Mouse (Mus musculus): ENCODE data around the gene Ctnna3.
"Not testable (repeated sequence)": the region's sequence is repeated elsewhere in the genome, so short reads cannot be mapped to it uniquely, and the experiment has no call there.

Gene Ctnna3

DNA sequence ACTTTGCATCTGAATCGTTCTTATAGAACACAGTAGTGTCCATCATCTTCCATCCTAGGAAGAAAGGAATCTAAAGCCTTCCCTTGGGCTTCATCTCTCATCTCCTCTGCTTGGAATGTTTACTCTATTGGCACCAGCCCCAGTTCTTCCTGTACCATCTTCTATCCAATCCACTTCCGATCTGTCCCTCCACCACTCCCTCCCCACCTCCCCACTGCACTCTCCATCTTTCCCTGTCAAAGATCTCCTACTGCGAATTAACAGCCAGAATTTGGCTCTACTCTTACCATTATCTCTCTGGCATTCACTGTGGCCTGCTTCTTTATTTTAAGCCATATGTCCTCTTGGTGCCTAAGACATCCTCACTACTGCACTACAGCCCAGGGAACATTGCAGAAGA is 688.9 kb downstream of the Ctnna3 start:
- in situ Hi-C loops (cut with MboI; ENCODE audit: unreplicated experiment in 2 of 2) = no loop called here

DNA sequence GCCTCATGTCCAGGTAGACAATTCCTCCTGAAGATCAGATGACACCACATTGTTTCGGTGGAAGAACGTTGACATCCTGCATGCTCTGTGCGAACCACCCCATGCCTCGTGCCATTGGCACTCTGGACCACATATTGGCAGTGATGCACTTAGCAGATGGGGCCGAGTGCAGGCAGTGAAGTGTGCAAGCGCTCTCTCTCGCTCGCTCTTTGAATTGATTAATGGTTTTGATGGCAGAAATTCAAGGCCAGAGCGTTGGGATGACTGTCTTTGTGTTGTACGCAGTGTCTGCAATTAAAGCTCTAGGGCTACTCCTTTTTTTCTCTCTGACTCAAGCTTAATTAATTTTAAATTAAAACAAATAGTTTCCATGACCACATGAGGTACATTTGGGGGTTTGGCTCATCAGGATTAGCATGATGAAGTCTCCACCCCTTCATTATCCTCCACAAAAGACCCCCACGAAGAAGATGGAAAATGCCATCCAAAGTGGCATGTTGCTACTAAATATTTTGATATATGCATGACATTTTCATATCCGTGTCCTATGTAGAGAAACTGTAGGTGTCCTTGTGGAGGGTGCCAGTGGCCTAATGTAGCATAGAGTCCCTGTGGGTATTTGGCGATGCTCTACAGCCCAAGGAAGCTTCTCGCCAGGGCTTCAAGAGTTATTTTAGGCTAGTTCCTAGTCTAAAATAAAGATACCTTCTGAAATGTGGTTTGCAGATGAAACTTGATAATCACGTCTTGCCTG is 700.7 kb downstream of the Ctnna3 start:
- in situ Hi-C loops (cut with MboI; ENCODE audit: unreplicated experiment in 2 of 2) = no loop called here

DNA sequence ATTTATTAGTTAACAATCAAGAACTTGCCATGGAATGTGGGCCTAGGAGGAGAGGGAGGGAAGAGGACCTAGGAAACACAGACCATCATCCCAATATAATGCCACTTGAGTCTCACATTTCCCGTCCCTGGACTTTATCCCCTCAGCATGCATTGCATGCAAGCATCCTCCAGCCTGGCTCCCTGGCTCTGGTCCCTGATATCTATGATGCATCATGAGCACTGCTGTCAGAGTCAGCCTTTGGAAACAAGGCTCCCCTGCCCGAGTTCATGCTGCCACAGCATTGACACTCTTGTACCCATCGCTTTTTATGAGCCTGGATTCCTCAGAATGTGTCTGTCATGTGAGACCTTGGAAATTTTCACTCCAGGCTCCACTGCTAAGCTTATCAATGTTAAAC is 703.6 kb downstream of the Ctnna3 start:
- in situ Hi-C loops (cut with MboI; ENCODE audit: unreplicated experiment in 2 of 2) = no loop called here

DNA sequence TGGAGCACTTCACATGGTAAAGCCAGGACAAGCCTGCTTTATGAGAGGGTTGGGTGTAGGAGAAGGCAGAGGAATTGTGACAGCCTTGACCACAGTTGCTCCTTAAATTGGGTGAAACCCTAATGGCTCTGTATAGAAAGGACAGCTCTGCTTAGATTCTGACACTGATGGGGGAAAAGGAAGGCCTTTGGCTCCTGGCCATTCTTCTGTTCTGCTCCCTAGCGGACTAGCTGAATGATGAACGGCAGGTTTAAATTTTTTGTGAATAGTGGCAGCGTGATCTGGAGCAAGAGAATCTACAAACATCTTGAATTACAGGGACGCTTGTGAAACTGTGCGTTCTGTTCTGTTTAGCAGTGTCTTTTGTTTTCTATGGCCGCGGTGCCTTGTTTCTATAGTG is 705.6 kb downstream of the Ctnna3 start:
- in situ Hi-C loops (cut with MboI; ENCODE audit: unreplicated experiment in 2 of 2) = no loop called here

DNA sequence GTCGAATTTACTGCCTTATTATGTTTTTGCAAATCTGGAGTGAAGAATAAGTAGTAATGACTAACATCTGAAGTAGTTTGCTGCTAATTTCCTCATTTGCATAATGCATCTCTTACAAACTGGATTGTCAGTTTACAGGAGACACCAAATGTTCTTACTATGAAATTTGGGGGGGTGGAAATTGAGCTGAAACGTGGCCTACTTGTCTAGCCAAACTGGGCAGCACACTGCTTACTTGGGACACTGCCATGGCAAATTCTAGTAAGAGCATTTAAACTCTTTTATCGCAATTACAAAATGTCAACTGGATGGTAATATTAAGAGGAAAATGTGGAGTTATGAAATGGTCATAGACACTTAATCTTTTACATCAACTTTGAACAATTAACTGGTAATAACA is 716.6 kb downstream of the Ctnna3 start:
- in situ Hi-C loops (cut with MboI; ENCODE audit: unreplicated experiment in 2 of 2) = no loop called here

DNA sequence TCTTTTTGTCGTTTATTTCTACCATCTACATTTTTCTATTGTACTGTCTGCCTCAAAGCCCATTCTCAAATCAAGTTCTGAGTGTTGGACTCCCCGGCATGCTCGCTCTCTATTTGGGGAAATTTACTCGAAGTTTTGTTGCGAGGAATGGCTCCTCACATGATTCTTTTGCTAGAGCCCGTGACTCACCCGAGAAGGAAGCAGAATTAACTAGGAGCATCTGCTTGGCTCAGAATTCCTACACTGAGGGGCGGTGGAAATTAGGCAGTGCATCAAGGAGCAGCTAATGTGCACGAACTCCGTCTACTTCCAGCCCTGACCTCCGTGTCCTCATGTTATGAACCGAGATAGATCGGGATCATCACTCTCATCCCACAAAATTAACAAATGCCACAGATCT is 751.8 kb downstream of the Ctnna3 start:
- in situ Hi-C loops (cut with MboI; ENCODE audit: unreplicated experiment in 2 of 2) = no loop called here

DNA sequence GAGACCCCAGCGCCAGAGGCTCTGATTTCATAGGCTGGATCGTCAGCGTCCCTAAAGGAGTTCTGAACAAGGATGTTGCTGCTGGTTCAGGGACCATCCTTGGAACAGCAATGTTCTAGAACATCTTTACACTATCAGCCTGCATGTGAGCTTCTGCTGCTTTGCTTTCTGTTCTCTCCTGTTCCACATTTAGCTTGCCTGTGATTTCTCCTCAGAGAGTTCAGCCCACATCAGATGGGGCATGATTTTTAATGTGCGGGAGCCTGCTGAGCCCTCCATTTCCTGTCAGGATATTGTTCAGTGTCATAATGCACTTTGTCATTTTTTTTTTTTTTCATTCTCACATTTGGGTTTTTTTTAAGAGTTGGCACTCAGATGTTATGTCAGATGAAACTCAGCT is 752.8 kb downstream of the Ctnna3 start:
- in situ Hi-C loops (cut with MboI; ENCODE audit: unreplicated experiment in 2 of 2) = no loop called here

DNA sequence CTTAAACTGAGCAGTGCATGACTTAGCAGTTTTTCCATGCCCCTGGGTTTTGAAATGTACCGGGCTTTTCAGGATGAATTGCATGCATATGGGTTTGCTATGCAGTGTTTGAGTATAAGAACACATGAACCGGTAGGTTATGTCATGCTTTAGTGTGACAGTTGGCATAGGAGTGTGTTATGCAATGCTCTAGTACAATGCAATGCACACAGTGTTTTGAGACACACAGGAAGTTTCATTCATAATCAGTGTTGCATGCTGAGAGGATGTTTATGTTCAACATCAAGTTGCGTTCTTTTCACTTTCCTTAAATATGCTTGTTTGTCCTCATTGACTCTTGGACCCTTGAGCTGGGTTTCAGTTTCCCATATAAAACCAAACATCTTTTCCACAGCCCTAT is 758.1 kb downstream of the Ctnna3 start:
- in situ Hi-C loops (cut with MboI; ENCODE audit: unreplicated experiment in 2 of 2) = no loop called here

DNA sequence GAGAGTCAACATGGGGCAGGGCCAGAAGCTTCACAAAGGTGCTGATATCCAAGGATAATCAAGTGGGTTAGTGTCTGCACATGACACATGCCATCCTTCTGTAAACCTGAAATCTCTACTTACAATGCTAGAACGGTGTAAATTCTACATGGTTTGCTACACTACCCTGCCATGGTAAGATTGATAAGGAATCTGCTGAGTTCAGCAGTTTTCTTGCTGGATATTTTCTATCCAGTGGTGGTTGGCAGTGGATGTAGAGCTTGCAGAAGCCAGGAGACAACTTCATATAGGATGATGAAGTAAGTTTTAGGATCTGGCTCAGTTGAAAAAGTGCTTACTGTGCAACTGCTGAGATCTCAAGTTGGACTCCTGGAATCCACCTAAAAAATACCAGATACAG is 767.7 kb downstream of the Ctnna3 start:
- in situ Hi-C loops (cut with MboI; ENCODE audit: unreplicated experiment in 2 of 2) = no loop called here

DNA sequence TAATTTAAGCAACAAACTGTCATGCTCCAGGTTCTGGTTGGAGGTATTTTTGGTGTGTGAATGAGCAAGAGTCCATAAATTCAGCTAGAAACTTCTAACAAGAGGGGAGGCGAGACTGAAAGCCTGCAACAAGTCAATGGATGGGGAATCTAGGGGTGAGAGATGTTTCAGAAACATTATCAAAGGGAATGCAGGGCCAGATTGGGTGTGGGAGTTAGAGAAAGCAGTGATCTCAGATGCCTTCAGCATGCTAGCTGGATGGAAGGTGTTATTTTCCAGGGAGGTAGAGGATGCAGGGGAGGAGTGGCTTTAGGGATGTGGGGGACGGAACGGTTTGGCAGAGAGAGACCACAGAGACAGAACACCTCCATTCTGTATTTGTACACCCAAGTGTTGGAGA is 785.7 kb downstream of the Ctnna3 start:
- in situ Hi-C loops (cut with MboI; ENCODE audit: unreplicated experiment in 2 of 2) = no loop called here

DNA sequence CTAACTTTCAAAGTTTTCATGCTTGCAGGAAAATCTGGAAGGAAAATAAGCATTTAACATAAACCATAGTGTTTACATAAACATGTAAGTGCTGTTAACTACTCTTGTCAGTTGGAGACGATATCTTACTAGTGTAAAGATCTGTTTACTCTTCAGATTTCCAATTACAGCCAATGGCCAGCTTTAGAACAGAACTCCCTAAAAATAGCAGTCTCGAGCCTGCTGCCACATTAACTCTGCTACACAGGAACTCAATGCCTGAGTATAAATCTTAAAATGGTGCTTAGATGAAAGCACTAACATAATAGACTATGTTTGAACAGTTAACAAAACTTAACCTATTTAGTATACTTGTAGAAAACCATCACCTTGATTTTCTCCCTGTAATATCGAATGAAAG is 793.1 kb downstream of the Ctnna3 start:
- in situ Hi-C loops (cut with MboI; ENCODE audit: unreplicated experiment in 2 of 2) = no loop called here

DNA sequence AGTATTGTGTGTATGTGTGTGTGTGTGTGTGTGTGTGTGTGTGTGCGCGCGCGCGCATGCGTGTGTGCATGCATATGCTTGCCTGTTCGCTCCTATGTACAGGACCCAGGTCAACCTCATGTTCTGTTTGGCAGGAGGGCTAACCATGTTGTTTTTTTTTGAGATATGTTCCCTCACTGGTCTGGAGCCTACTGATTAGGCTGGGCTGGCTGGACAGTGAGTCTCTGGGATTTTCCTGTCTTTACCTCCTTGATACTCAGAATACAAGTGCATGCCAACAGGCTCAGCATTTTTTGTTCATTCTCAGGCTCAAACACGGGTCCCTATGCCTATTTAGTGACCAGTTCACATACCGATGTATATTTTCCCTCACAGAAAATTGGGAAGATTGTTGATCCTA is 794.1 kb downstream of the Ctnna3 start:
- in situ Hi-C loops (cut with MboI; ENCODE audit: unreplicated experiment in 2 of 2) = no loop called here

DNA sequence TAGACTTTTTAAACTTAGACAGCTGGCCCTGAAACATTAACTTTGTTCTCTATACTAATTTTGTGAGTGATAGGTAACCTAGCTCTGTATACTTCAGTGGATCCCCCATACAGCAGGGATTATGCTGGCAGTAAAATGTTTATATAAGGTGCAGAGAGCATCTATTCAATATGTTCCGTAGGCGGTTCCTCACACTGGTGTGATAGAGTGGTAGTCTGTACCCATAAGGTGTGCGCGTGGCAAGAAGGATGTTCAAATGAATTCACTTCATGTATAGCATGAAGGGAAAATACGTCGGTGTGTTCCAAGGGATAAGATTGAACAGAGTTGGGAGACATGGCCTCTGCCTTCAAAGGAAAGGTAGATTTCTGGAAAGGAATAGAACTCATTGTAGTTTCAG is 794.5 kb downstream of the Ctnna3 start:
- in situ Hi-C loops (cut with MboI; ENCODE audit: unreplicated experiment in 2 of 2) = no loop called here

DNA sequence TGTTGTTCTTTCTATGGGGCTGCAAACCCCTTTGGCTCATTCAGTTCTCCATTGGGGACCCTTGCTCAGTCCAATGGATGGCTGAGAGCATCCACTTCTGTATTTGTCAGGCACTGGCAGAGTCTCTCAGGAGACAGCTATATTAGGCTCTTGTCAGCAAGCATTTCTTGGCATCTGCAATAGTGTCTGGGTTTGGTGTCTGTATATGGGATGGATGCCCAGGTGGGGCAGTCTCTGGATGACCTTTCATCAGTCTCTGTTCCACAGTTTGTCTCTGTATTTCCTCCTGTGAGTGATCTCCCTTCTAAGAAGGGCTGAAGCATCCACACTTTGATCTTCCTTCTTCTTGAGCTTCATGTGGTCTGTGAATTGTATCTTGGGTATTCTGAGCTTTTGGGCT is 795.9 kb downstream of the Ctnna3 start:
- in situ Hi-C loops (cut with MboI; ENCODE audit: unreplicated experiment in 2 of 2) = not testable (repeated sequence)

DNA sequence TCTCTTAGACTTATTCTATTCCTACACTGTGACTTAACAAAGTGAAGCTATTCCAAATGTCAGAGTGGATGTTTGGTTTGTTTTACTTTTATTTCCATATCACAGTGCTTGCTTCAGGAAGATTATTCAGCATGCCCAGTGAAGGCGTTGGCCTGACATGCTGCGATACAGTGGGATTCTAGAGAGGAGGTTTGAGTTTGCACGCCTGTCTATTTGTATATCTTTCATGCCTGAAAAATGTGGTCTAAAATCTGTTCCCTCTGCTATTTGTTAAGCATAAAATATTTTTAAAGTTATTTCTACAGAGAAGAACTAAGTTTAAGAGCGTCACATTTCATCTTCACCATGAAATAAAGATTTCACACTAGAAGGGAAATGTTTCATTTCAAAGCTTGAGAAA is 813.5 kb downstream of the Ctnna3 start:
- in situ Hi-C loops (cut with MboI; ENCODE audit: unreplicated experiment in 2 of 2) = no loop called here

DNA sequence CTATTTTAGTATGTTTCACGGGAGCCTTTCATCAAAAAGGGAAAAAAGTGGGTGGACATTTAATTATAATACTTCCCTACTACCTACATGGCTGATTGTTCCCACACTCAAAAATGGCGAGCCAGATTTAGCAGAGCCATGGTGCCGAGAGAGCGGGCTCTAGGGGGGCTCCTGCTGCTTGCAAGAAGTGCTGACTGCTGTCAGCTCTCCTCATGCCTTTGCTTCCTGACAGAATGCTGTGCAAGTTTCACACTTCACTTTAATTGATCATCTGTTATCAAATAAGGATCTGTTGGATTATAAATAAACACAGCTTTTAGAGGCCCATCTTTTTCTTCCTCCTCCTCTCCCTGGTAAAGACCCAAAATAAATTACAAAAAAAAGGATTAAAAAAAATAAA is 838.3 kb downstream of the Ctnna3 start:
- in situ Hi-C loops (cut with MboI; ENCODE audit: unreplicated experiment in 2 of 2) = no loop called here

DNA sequence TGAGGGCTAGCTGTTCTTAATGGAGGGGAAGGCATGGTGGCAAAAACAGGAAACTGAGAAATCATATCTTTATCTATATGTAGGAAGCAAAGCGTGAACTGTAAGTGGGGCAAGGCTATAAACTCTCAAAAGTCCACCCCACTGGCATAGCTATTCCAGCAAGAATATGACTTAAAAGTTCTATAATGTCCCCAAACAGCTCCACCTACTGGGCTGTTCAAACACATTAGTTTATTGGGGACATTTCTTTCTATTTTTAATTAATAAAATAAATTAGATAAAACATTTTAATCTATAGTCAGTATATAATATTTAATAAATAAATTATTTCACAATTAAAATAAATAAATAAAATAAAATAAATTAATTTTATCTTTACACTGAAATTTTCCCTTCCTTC is 845.2 kb downstream of the Ctnna3 start:
- in situ Hi-C loops (cut with MboI; ENCODE audit: unreplicated experiment in 2 of 2) = no loop called here

DNA sequence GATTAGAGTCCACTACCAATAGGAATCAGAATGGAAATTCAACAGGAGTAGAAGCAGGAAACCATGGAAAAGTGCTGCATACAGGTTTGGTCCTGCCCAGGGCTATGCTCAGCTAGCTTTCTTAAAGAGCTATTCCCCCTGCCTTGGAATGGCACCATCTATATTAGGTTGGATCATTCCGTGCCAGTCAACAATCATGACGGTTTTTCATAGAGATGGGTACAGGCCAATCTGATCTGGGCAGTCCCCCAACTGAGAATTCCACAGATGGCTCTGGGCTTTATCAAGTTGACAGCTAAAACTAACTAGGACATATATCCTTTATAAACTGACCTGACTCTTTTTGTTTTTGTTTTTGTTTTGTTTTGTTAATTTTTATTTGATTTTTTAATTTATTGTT is 848.9 kb downstream of the Ctnna3 start:
- in situ Hi-C loops (cut with MboI; ENCODE audit: unreplicated experiment in 2 of 2) = no loop called here

DNA sequence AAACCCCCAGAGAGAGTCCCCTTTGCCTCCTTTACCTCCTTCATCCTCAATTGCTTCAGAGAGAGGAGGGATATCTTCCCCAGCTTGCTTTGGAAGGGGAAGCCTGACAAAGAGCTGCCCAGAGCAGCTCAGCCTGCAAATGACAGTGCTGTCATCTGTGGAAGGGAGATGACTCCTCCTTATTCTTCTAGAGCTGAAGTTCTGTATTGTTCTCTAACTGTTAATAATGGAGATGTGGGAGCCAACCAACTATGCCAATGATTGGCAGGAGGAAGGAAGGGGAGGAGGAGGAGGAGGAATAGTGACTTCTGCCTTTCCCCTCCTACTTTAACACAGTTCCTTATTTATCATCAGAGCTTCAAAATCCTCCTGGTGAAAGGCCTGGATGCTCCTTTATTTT is 875.9 kb downstream of the Ctnna3 start:
- in situ Hi-C loops (cut with MboI; ENCODE audit: unreplicated experiment in 2 of 2) = no loop called here

DNA sequence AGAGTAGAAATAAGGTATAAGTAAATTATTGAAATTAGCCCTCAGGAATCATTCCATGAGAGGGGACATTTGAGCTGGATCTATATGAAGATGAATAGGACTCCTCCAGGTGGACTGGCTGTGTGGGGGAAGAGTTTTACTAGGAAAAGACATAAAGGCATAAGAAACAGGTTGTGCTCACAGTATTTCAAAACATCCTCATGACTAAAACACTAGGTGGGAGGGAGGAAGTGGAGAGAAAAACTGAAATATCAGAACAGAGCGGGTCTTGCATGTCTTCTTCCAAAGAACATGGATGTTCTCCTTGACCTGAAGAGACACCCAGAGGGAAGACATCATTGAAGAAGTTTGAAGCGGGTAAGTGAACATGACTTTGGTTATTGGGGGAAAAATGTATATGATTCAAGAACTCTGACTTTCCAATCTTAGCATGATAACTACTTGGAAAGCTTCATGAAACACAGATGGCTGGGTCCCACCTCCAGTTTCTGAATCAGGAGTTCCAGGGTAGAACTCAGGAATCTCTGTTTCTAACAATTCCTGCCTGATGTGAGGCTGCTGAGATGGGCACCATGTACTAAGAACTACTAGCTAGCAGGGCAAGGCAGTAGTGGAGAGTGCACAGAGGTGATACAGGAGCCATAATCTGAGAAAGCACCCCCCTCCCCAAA is 881.9 kb downstream of the Ctnna3 start:
- in situ Hi-C loops (cut with MboI; ENCODE audit: unreplicated experiment in 2 of 2) = no loop called here

DNA sequence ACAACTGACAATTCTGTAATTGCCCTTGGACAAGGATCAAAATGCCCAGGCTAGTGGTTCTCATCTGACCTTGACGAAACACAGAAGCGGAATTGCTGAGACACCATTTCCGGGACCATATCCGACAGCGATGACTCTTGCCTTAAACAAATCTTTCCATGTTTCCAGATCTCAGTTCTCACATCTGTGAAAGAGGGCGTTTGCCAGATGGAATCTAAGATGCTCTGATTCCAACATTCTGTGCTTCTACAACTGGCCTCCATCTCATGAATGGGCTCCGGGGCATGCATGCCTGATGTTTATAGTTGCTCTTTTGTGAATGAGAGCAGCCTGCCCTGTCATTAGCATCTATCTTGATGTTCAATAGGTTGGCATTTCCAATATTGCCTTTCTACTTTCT is 890.4 kb downstream of the Ctnna3 start:
- in situ Hi-C loops (cut with MboI; ENCODE audit: unreplicated experiment in 2 of 2) = no loop called here

DNA sequence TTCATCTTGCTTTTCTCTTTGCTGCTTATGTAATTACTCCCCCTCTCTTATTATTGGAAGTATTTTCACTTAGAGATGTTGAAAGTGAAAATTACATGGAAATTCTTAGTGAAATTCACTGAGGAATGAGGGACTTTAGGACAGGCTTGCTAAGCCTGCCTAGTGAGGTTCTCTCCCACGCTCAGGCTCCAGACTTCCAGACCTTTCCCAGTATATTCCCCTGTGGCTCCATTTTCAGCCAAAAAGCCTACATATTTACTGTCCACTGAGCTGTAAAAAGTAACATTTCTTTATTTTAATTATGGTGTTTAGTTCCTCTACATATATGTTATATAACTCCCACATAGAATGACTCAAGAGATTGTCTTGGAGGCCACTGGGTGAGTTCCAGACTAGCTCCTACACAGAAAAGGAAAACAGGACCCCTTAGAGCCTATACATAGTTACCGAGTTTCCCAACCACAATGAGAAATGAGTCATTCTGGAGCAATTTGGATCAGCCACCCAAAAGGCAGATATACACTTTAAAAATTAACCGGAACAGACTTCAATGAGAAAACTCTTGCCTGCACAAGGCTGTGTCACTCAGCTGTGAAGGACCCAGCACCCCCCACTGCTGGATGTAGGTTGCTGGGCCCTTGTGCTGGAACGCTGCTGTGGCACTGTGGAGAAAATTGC is 912.9 kb downstream of the Ctnna3 start:
- in situ Hi-C loops (cut with MboI; ENCODE audit: unreplicated experiment in 2 of 2) = no loop called here

Measured in v-Abl transformed pro-B cells (cell line).